9 mouse cellular contexts compared by ENCODE assay signal in genomic region chr12:72945301-72946063, GRCm38 (mm10). TPM values are rescaled to one million over a fixed set of nuclear protein-coding genes. Genes with fewer than 3 reads are reported as not detected.
DNase-seq lines count a peak whose midpoint lies in the region; ATAC-seq and TF ChIP-seq lines count a peak whose summit lies in the region.
"Had no signal": no experiment of that assay in that cellular context is flagged by ENCODE, and none has a peak within 500 bp of the region (broad histone marks: within the 10 kb centered on the region; RNA-seq: fewer than 3 reads in every experiment).

No protein-coding gene starts in this region.

- no peaks in the 10 kb centered on the region for H3K36me3 ChIP-seq in heart, embryonic 16.5 days (ENCODE audit: control insufficient read depth, insufficient read depth)
- H3K36me3 ChIP-seq in hindbrain, embryonic 10.5 days = no peaks in the 10 kb centered on the region
- H3K36me3 ChIP-seq in midbrain, embryonic 13.5 days = no peaks in the 10 kb centered on the region

- no peak for DNase-seq in heart, postnatal 4 days
- DNase-seq in brain, embryonic 14.5 days (ENCODE audit: low read depth) = peak; percentile 63
- peak; percentile 78 for DNase-seq in hindbrain, embryonic 10.5 days (ENCODE audit: low spot score)
- DNase-seq in frontal cortex, postnatal 14 days (ENCODE audit: low spot score in 2 of 2) = no peak
- no peak for DNase-seq in layer of hippocampus, postnatal 14 days (ENCODE audit: low spot score in 2 of 2)
- DNase-seq in adrenal gland, adult 18-20 months (ENCODE audit: low spot score in 2 of 2) = no peak

- TF ChIP-seq POLR2A in brain, embryonic 14.5 days (IDR thresholded peaks at IDR 0.05; ENCODE audit: borderline replicate concordance, extremely low read depth, insufficient read depth, insufficient read length, poor library complexity, severe bottlenecking) = no peak

- peak overlapping the region; percentile 49 for H3K4me3 ChIP-seq in heart, embryonic 16.5 days (ENCODE audit: low read length)
- H3K4me3 ChIP-seq in hindbrain, embryonic 10.5 days = peak overlapping the region; percentile 53
- H3K4me3 ChIP-seq in midbrain, embryonic 13.5 days (replicated peaks) = peak overlapping the region; percentile 34

- H3K9me3 ChIP-seq in heart, embryonic 16.5 days (replicated peaks; ENCODE audit: control insufficient read depth, low read length) = no peaks in the 10 kb centered on the region
- H3K9me3 ChIP-seq in hindbrain, embryonic 10.5 days = no peaks in the 10 kb centered on the region
- H3K9me3 ChIP-seq in midbrain, embryonic 13.5 days = no peaks in the 10 kb centered on the region

- H3K4me2 ChIP-seq in heart, embryonic 16.5 days (ENCODE audit: low read depth, low read length) = peak overlapping the region; percentile 61
- peak overlapping the region; percentile 55 for H3K4me2 ChIP-seq in midbrain, embryonic 13.5 days (replicated peaks)

- peaks cover 73% of the 10 kb centered on the region for H3K27me3 ChIP-seq in heart, embryonic 16.5 days (ENCODE audit: control insufficient read depth, insufficient read depth, low read length)
- H3K27me3 ChIP-seq in hindbrain, embryonic 10.5 days (ENCODE audit: insufficient read depth, poor library complexity, severe bottlenecking) = peaks cover 100% of the 10 kb centered on the region
- peaks cover 100% of the 10 kb centered on the region for H3K27me3 ChIP-seq in midbrain, embryonic 13.5 days

- ATAC-seq in heart, embryonic 16.5 days (replicated peaks; ENCODE audit: extremely low read depth, insufficient read depth, low FRiP score) = no peak
- ATAC-seq in midbrain, embryonic 13.5 days = peak; percentile 88

- 0 out of 2 replicates have a peak, but pooled peaks cover 4% of the 10 kb centered on the region for H3K4me1 ChIP-seq in heart, embryonic 16.5 days (ENCODE audit: control insufficient read depth, insufficient read depth, low read length)
- peaks cover 16% of the 10 kb centered on the region for H3K4me1 ChIP-seq in hindbrain, embryonic 10.5 days (replicated peaks)
- H3K4me1 ChIP-seq in midbrain, embryonic 13.5 days (replicated peaks) = peaks cover 11% of the 10 kb centered on the region

- H3K9ac ChIP-seq in heart, embryonic 16.5 days (ENCODE audit: low read length) = no peak overlapping the region
- no peak overlapping the region for H3K9ac ChIP-seq in midbrain, embryonic 13.5 days (replicated peaks)

- no peak for TF ChIP-seq CTCF in brain, embryonic 14.5 days (IDR thresholded peaks at IDR 0.05; ENCODE audit: borderline replicate concordance, extremely low read depth, insufficient read depth, insufficient read length)

- WGBS in heart, embryonic 16.5 days = under 1% methylated on average over 85 of the region's 89 CpGs
- WGBS in hindbrain, embryonic 10.5 days = under 1% methylated on average over 89 of the region's 89 CpGs
- under 1% methylated on average over 89 of the region's 89 CpGs for WGBS in midbrain, embryonic 13.5 days

- no peak overlapping the region for H3K27ac ChIP-seq in heart, embryonic 16.5 days (ENCODE audit: low read length)
- peak overlapping the region; percentile 74 for H3K27ac ChIP-seq in hindbrain, embryonic 10.5 days
- H3K27ac ChIP-seq in midbrain, embryonic 13.5 days = no peak overlapping the region

RNA-seq across cellular contexts. Expression of gene 4930447C04Rik, which starts 4.9 kb away (rescaled TPM):
- polyA plus RNA-seq in heart, embryonic 16.5 days (2015; fragmentation: Nextera tagmentation; extraction: Ambion mirVana) = 1.1 and 1.5 TPM in 2 replicates
- total RNA-seq in heart, postnatal 4 days (2021) = 1 to 10 TPM in 1 of 2 experiments, under 1 TPM in 1; 0.72 to 1.2 TPM
- polyA plus RNA-seq in brain, embryonic 14.5 days (2012; rRNA removed) = 6.3 and 6.7 TPM in 2 replicates
- 2.0 and 2.3 TPM in 2 replicates for polyA plus RNA-seq in hindbrain, embryonic 10.5 days (2016; fragmentation: Nextera tagmentation; extraction: Ambion mirVana)
- 2.3 and 3.2 TPM in 2 replicates for polyA plus RNA-seq in midbrain, embryonic 13.5 days (2015; fragmentation: Nextera tagmentation; extraction: Ambion mirVana)
- total RNA-seq in layer of hippocampus, postnatal 14 days (2021) = 1 to 10 TPM; 4.2 to 6.2 TPM
- 1 to 10 TPM in 1 of 2 experiments, not detected in 1; 1.0 TPM for total RNA-seq in adrenal gland, adult 18-20 months (2021)
- polyA plus RNA-seq: large intestine, adult 2 months had no signal

RNA-seq across cellular contexts. Expression of gene Six6, which starts 5.8 kb away (rescaled TPM):
- not detected in 2 replicates for polyA plus RNA-seq in heart, embryonic 16.5 days (2015; fragmentation: Nextera tagmentation; extraction: Ambion mirVana)
- total RNA-seq in heart, postnatal 4 days (2021) = not detected
- 0.74 and 0.98 TPM in 2 replicates for polyA plus RNA-seq in brain, embryonic 14.5 days (2012; rRNA removed)
- polyA plus RNA-seq in hindbrain, embryonic 10.5 days (2016; fragmentation: Nextera tagmentation; extraction: Ambion mirVana) = 0.14 and 0.77 TPM in 2 replicates
- polyA plus RNA-seq in midbrain, embryonic 13.5 days (2015; fragmentation: Nextera tagmentation; extraction: Ambion mirVana) = 0.86 and 2.5 TPM in 2 replicates
- not detected for total RNA-seq in layer of hippocampus, postnatal 14 days (2021)
- total RNA-seq in adrenal gland, adult 18-20 months (2021) = not detected
- polyA plus RNA-seq: large intestine, adult 2 months had no signal

Comparison
In these comparisons a context has a peak if more than half of its experiments do, and no peak if none do; other contexts are left out.
1. DNase-seq: peak in brain, embryonic 14.5 days (single experiment) and hindbrain, embryonic 10.5 days (single experiment); none in heart, postnatal 4 days (single experiment), frontal cortex, postnatal 14 days (0 of 2), layer of hippocampus, postnatal 14 days (0 of 2) and adrenal gland, adult 18-20 months (0 of 2).
2. Peak in every context shown above with its lines, with median percentiles within 50 percentile points of each other: H3K4me3 ChIP-seq.